Mouse (Mus musculus) frontal cortex, postnatal 36 days (tissue): ENCODE measurements at regions not wholly inside any gene's neighbourhood (a gene's known extent, or its start where the extent isn't known, plus 50 kb on each side); places are given as distances from the start of the nearest gene placed in this dataset.

ENCODE experiments used
- DNase-seq, 2 experiments: peaks; one replicate each; pipeline ENCODE4 v3.0.0; 2022; ENCODE audit warnings: low spot score in 2 of 2

GRCm38 (mm10) chr14:91658654-91659421 lies 2231.6 kb downstream of the Pcdh9 start:
- DNase-seq, result peak in 1 of 2 experiments; percentile 12

- DNase-seq, result no peak
These were observed 2234.5 kb downstream of the Pcdh9 start for GRCm38 (mm10) chr14:91656011-91656410.

GRCm38 (mm10) chr14:91630976-91631375 lies 2259.5 kb downstream of the Pcdh9 start:
- no peak for DNase-seq

- DNase-seq, result no peak
These were observed 2276.1 kb downstream of the Pcdh9 start for GRCm38 (mm10) chr14:91614391-91614790.

- no peak for DNase-seq
These were observed 2285.9 kb downstream of the Pcdh9 start for GRCm38 (mm10) chr14:91604570-91604969.

- no peak for DNase-seq
These were observed 2308.0 kb downstream of the Pcdh9 start for GRCm38 (mm10) chr14:91582462-91582861.

GRCm38 (mm10) chr14:91581684-91582424 lies 2308.6 kb downstream of the Pcdh9 start:
- no peak for DNase-seq

- DNase-seq, result no peak
These were observed 2321.4 kb downstream of the Pcdh9 start for GRCm38 (mm10) chr14:91569100-91569499.

- no peak for DNase-seq
These were observed 2351.3 kb downstream of the Pcdh9 start for GRCm38 (mm10) chr14:91539181-91539580.

- DNase-seq, result no peak
These were observed 2355.5 kb downstream of the Pcdh9 start for GRCm38 (mm10) chr14:91534931-91535330.

- DNase-seq, result no peak
These were observed 2392.0 kb downstream of the Pcdh9 start for GRCm38 (mm10) chr14:91498449-91498848.

GRCm38 (mm10) chr14:91478358-91478870 lies 2412.1 kb downstream of the Pcdh9 start:
- DNase-seq, result no peak

- DNase-seq, result no peak
These were observed 2426.6 kb downstream of the Pcdh9 start for GRCm38 (mm10) chr14:91463910-91464309.

GRCm38 (mm10) chr14:91462671-91463070 lies 2427.8 kb downstream of the Pcdh9 start:
- DNase-seq, result no peak

- DNase-seq, result no peak
These were observed 2431.7 kb downstream of the Pcdh9 start for GRCm38 (mm10) chr14:91458756-91459155.
